Mouse (Mus musculus): Measurements from ENCODE around the gene Palm2.

Palm2 gene

GRCm38 (mm10) chr4:57670813-57671469, 236.9 kb downstream of the Palm2 start:
- DNase-seq (ENCODE audit: low spot score in 2 of 2), result no peak

GRCm38 (mm10) chr4:57672541-57672940, 238.5 kb downstream of the Palm2 start:
- no peak for DNase-seq (ENCODE audit: low spot score in 2 of 2)

- DNase-seq (ENCODE audit: low spot score in 2 of 2), result peak; percentile 79 to 92
These were observed 239.2 kb downstream of the Palm2 start for GRCm38 (mm10) chr4:57672996-57673906.

GRCm38 (mm10) chr4:57674351-57674750, 240.3 kb downstream of the Palm2 start:
- DNase-seq (ENCODE audit: low spot score in 2 of 2), result no peak

- DNase-seq (ENCODE audit: low spot score in 2 of 2), result peak in 1 of 2 experiments; percentile 44
These were observed 241.3 kb downstream of the Palm2 start for GRCm38 (mm10) chr4:57675387-57675786.

GRCm38 (mm10) chr4:57677916-57678315, 243.9 kb downstream of the Palm2 start:
- no peak for DNase-seq (ENCODE audit: low spot score in 2 of 2)

- DNase-seq (ENCODE audit: low spot score in 2 of 2), result no peak
These were observed 245.0 kb downstream of the Palm2 start for GRCm38 (mm10) chr4:57678991-57679457.

GRCm38 (mm10) chr4:57680186-57680585, 246.1 kb downstream of the Palm2 start:
- DNase-seq (ENCODE audit: low spot score in 2 of 2), result no peak

GRCm38 (mm10) chr4:57681511-57681910, 247.5 kb downstream of the Palm2 start:
- peak; percentile 55 to 73 for DNase-seq (ENCODE audit: low spot score in 2 of 2)

GRCm38 (mm10) chr4:57682341-57682740, 248.3 kb downstream of the Palm2 start:
- DNase-seq (ENCODE audit: low spot score in 2 of 2), result no peak

GRCm38 (mm10) chr4:57682944-57683343, 248.9 kb downstream of the Palm2 start:
- no peak for DNase-seq (ENCODE audit: low spot score in 2 of 2)

GRCm38 (mm10) chr4:57684676-57685215, 250.7 kb downstream of the Palm2 start:
- no peak for DNase-seq (ENCODE audit: low spot score in 2 of 2)

GRCm38 (mm10) chr4:57686736-57687135, 252.7 kb downstream of the Palm2 start:
- no peak for DNase-seq (ENCODE audit: low spot score in 2 of 2)

- DNase-seq (ENCODE audit: low spot score in 2 of 2), result no peak
These were observed 253.5 kb downstream of the Palm2 start for GRCm38 (mm10) chr4:57687583-57687982.

GRCm38 (mm10) chr4:57688131-57688530, 254.1 kb downstream of the Palm2 start:
- no peak for DNase-seq (ENCODE audit: low spot score in 2 of 2)

GRCm38 (mm10) chr4:57690001-57690400, 256.0 kb downstream of the Palm2 start:
- no peak for DNase-seq (ENCODE audit: low spot score in 2 of 2)

GRCm38 (mm10) chr4:57690805-57691204, 256.8 kb downstream of the Palm2 start:
- no peak for DNase-seq (ENCODE audit: low spot score in 2 of 2)

GRCm38 (mm10) chr4:57694356-57695136, 260.5 kb downstream of the Palm2 start:
- DNase-seq (ENCODE audit: low spot score in 2 of 2), result no peak

GRCm38 (mm10) chr4:57696955-57697354, 262.9 kb downstream of the Palm2 start:
- no peak for DNase-seq (ENCODE audit: low spot score in 2 of 2)

GRCm38 (mm10) chr4:57697918-57698611, 264.0 kb downstream of the Palm2 start:
- DNase-seq (ENCODE audit: low spot score in 2 of 2), result no peak

- DNase-seq (ENCODE audit: low spot score in 2 of 2), result no peak
These were observed 267.5 kb downstream of the Palm2 start for GRCm38 (mm10) chr4:57701576-57701975.
